Mouse (Mus musculus) G1E (cell line): ENCODE measurements around the gene Gfi1b. TPM values are rescaled to one million over a fixed set of nuclear protein-coding genes. Genes with fewer than 3 reads are reported as not detected.

Experiments used
- ATAC-seq: 2 replicates; pipeline ENCODE4 v1.8.0; 2016; ENCODE audit warnings: mild to moderate bottlenecking; ENCODE audit not compliant: insufficient number of reproducible peaks, poor library complexity, low FRiP score, severe bottlenecking; ENCODE audit errors: extremely low read depth
- DNase-seq: peaks from one replicate; pipeline ENCODE4 v3.0.0; 2012; ENCODE audit warnings: low spot score
- H3K27me3 ChIP-seq: 2 replicates; pipeline ENCODE4 v1.6.1; 2012; ENCODE audit warnings: mild to moderate bottlenecking, low read length, inconsistent platforms; ENCODE audit not compliant: insufficient read depth
- H3K36me3 ChIP-seq: replicated peaks from 2 replicates; pipeline ENCODE3; 2012; ENCODE audit warnings: mild to moderate bottlenecking, inconsistent platforms
- H3K4me1 ChIP-seq: 2 replicates; pipeline ENCODE4 v1.6.1; 2012; ENCODE audit warnings: low read depth, low read length, inconsistent platforms, mixed read lengths; ENCODE audit not compliant: insufficient read depth
- H3K4me3 ChIP-seq: 2 replicates; pipeline ENCODE4 v1.5.1; 2012; ENCODE audit warnings: low read depth, mild to moderate bottlenecking, inconsistent platforms, low read length, moderate library complexity, mixed read lengths
- H3K9me3 ChIP-seq: replicated peaks from 2 replicates; pipeline ENCODE4 v1.6.1; 2012; ENCODE audit warnings: inconsistent platforms
- CTCF ChIP-seq: IDR thresholded peaks from 2 replicates; pipeline ENCODE4 v1.5.1; 2012; ENCODE audit warnings: low read depth, low read length, inconsistent platforms, mixed read lengths
- GATA1 ChIP-seq: IDR thresholded peaks from 2 replicates; pipeline ENCODE4 v1.6.1; 2012; ENCODE audit warnings: borderline replicate concordance, low read length, inconsistent platforms, mixed read lengths
- GATA2 ChIP-seq: IDR thresholded peaks from 2 replicates; pipeline ENCODE4 v1.6.1; 2012; ENCODE audit warnings: low read depth, low read length, inconsistent platforms, borderline replicate concordance
- POLR2AphosphoS5 ChIP-seq: IDR thresholded peaks from 2 replicates; pipeline ENCODE4 v1.6.1; 2012; ENCODE audit warnings: low read depth, low read length, inconsistent platforms; ENCODE audit not compliant: insufficient replicate concordance
- TAL1 ChIP-seq: conservative IDR thresholded peaks from 2 replicates; pipeline ENCODE4 v1.6.1; 2012; ENCODE audit warnings: low read depth, low read length, inconsistent platforms, mixed read lengths
- polyA plus RNA-seq: library from polyadenylated mRNA; stranded (reverse); fragments of >175 nt; gene quantifications from 2 replicates; pipeline ENCODE4 v1.2.3, GENCODE M21; 2012
- total RNA-seq, 2 experiments: library from RNA; stranded (forward) in 1 of 2; stranded (reverse) in 1 of 2; fragments of 200-1000 nt in 1 of 2; fragments of >200 nt in 1 of 2; fragmentation: Nextera tagmentation in 1 of 2; gene quantifications; 2 replicates each; pipeline ENCODE4 v1.2.3; 2014 to 2017

The Gfi1b gene
- total and polyA plus RNA-seq, 3 experiments = 104 to 739 (median 537) TPM

GRCm38 (mm10) chr2:28638352-28638751 lies 16.6 kb upstream of the Gfi1b start:
- Histone ChIP-seq H3K9me3 (no peaks in the 10 kb centered on the region), H3K4me1 (peaks cover 37% of the 10 kb centered on the region), H3K27me3 (no peaks in the 10 kb centered on the region; the same call in none of the 2 replicates), H3K36me3 (peaks cover 4% of the 10 kb centered on the region), H3K4me3 (no peak overlapping the region)
- ATAC-seq = no peak
- TF ChIP-seq POLR2AphosphoS5 = no peak
- TF ChIP-seq CTCF = no peak
- no peak for TF ChIP-seq TAL1
- TF ChIP-seq GATA2 = no peak
- TF ChIP-seq GATA1 = no peak
- no peak for DNase-seq

DNA sequence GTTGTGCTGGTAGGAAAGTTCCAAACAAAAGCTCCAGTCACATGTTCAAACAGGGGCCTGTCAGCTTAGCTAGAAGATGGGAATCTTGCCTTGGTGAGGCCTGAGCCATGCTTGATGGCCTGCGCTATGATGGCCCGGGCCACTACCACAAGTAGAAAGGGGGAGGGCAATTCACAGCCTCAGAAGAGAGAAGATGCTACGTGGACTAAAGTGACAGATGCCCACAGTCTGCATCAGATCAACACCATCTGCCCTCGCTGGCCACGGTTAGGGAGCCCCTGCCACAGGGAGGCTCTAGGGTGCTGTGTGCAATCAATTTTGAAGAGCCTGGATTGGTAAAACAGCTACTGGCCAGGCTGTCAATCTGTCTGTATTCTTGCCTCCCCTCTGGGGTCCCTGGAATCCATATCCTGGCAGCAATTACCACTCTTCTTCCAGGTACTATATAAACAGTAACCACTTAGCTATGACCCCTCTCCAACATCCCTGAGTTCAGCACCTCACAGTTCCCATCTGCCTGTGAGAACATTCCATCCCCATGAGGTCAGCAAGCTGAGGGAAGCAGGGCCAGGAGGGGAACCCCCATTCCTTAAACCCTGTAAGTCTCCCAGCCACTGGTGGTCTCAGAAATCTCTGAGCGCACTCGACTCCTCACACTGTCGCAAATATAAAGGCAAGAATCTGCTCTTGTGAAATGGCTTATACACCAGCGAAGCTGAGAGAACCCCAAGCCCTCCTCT lies 15.5 kb upstream of the Gfi1b start:
- Histone ChIP-seq H3K36me3 (no peaks in the 10 kb centered on the region), H3K9me3 (no peaks in the 10 kb centered on the region), H3K27me3 (peaks cover under 1% of the 10 kb centered on the region), H3K4me1 (peaks cover 35% of the 10 kb centered on the region), H3K4me3 (no peak overlapping the region)
- DNase-seq (no peak), ATAC-seq (no peak)
- no peak for TF ChIP-seq GATA1
- TF ChIP-seq POLR2AphosphoS5 = no peak
- TF ChIP-seq CTCF = no peak

DNA sequence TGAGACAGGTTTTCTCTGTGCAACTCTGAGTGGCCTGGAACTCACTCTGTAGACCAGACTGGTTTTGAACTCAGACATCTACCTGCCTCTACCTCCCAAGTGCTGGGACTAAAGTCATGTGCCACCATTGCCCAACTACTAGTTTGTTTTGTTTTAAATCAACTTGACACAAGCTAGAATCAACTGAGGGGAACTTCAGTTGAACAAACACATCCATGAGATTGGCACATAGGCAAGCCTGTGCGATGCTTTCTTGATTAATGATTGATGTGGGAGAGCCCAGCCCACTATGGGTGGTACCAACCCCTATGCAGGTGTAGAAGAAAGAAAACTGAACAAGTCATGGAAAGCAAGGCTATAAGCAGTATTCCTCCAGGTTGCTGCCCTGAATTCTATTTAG lies 13.4 kb upstream of the Gfi1b start:
- no peak for ATAC-seq
- no peaks in the 10 kb centered on the region for H3K9me3 ChIP-seq
- H3K36me3 ChIP-seq = no peaks in the 10 kb centered on the region
- peaks cover 4% of the 10 kb centered on the region for H3K27me3 ChIP-seq
- DNase-seq = no peak
- TF ChIP-seq GATA1 = no peak
- no peak for TF ChIP-seq GATA2
- no peak for TF ChIP-seq CTCF
- TF ChIP-seq POLR2AphosphoS5 = no peak
- TF ChIP-seq TAL1 = no peak
- H3K4me3 ChIP-seq = no peak overlapping the region
- H3K4me1 ChIP-seq = peaks cover 30% of the 10 kb centered on the region

DNA sequence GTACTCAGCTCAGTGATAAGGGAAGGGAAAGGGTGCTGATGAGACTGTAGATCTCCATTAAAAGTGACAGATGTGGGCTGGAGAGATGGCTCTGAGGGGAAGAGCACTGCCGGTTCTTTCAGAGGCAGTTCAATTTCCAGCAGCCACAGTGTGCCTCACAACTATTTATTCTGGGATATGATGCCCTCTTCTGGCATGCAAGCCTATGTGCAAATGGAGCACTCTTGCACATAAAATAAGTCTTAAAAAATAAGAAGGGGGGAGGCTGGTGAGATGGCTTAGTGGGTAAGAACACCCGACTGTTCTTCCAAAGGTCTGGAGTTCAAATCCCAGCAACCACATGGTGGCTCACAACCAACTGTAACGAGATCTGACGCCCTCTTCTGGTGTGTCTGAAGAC lies 11.4 kb upstream of the Gfi1b start:
- no peaks in the 10 kb centered on the region for H3K36me3 ChIP-seq
- H3K9me3 ChIP-seq = no peaks in the 10 kb centered on the region
- peaks cover 37% of the 10 kb centered on the region for H3K4me1 ChIP-seq
- no peak for ATAC-seq
- no peak overlapping the region for H3K4me3 ChIP-seq
- DNase-seq = no peak
- no peak for TF ChIP-seq TAL1
- no peak for TF ChIP-seq GATA1
- no peak for TF ChIP-seq GATA2
- TF ChIP-seq CTCF = no peak
- TF ChIP-seq POLR2AphosphoS5 = no peak
- H3K27me3 ChIP-seq = peaks cover 4% of the 10 kb centered on the region

GRCm38 (mm10) chr2:28632626-28633025 lies 10.8 kb upstream of the Gfi1b start:
- Histone ChIP-seq H3K4me3 (no peak overlapping the region), H3K36me3 (no peaks in the 10 kb centered on the region), H3K9me3 (no peaks in the 10 kb centered on the region), H3K27me3 (peaks cover 4% of the 10 kb centered on the region), H3K4me1 (peaks cover 36% of the 10 kb centered on the region)
- no peak for DNase-seq
- ATAC-seq = no peak
- TF ChIP-seq CTCF (no peak), TAL1 (no peak), POLR2AphosphoS5 (no peak), GATA1 (no peak), GATA2 (no peak)

DNA sequence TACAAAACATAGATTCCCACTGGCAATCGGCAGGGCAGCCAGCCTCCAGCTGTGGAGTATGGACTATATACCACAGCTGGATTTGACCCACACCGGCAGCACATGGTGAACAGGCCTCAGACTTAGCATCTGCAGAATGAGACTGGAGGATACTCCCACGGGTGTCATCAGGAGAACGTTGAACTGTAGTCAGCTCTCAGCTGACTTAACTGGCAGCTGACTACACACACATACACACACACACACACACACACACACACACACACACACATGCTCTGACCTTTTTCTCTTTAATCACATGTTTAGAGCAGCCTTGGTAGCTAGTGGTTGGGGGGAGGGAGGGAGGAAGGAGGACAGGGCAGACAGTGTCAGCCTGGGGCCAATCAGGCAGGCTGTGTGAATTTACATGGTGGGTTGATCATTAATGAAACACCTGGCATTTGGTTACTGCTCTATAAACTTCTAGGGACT lies 8.2 kb upstream of the Gfi1b start:
- peaks cover 4% of the 10 kb centered on the region; the same call in 1 of the 2 replicates for H3K27me3 ChIP-seq
- TF ChIP-seq POLR2AphosphoS5 (no peak), GATA1 (no peak)
- H3K4me1 ChIP-seq = peaks cover 41% of the 10 kb centered on the region
- no peak for DNase-seq
- no peak overlapping the region for H3K4me3 ChIP-seq
- H3K36me3 ChIP-seq = no peaks in the 10 kb centered on the region
- H3K9me3 ChIP-seq = no peaks in the 10 kb centered on the region
- no peak for ATAC-seq
